Mouse (Mus musculus) 3T3-L1 (cell line): Measurements from ENCODE around the gene Slc38a4.
A peak's percentile ranks its signal among the peaks of the same experiment; 100 is the strongest.

Experiments
- DNase-seq: peaks from one replicate; pipeline ENCODE4 v3.0.0-alpha.2; 2015; ENCODE audit warnings: low read depth, low spot score

The Slc38a4 gene

GRCm38 (mm10) chr15:97054767-97055489 is 828 bp downstream of the Slc38a4 start:
- peak; percentile 51 for DNase-seq

- DNase-seq: peak; percentile 43
Measured at GRCm38 (mm10) chr15:97054131-97054530, 1.6 kb downstream of the Slc38a4 start.

GRCm38 (mm10) chr15:97050436-97050835 is 5.3 kb downstream of the Slc38a4 start:
- no peak for DNase-seq

GRCm38 (mm10) chr15:97050011-97050410 is 5.7 kb downstream of the Slc38a4 start:
- no peak for DNase-seq

- peak; percentile 46 for DNase-seq
Measured at GRCm38 (mm10) chr15:97049281-97049841, 6.4 kb downstream of the Slc38a4 start.

GRCm38 (mm10) chr15:97048267-97048666 is 7.5 kb downstream of the Slc38a4 start:
- DNase-seq: no peak

- DNase-seq: no peak
Measured at GRCm38 (mm10) chr15:97043921-97044320, 11.8 kb downstream of the Slc38a4 start.

GRCm38 (mm10) chr15:97042001-97042491 is 13.7 kb downstream of the Slc38a4 start:
- DNase-seq: peak; percentile 93

- DNase-seq: no peak
Measured at GRCm38 (mm10) chr15:97041182-97041581, 14.6 kb downstream of the Slc38a4 start.

- peak; percentile 38 for DNase-seq
Measured at GRCm38 (mm10) chr15:97037710-97038109, 18.0 kb downstream of the Slc38a4 start.

- no peak for DNase-seq
Measured at GRCm38 (mm10) chr15:97035892-97036291, 19.9 kb downstream of the Slc38a4 start.

- peak; percentile 55 for DNase-seq
Measured at GRCm38 (mm10) chr15:97033485-97033991, 22.2 kb downstream of the Slc38a4 start.

- DNase-seq: no peak
Measured at GRCm38 (mm10) chr15:97031886-97032285, 23.9 kb downstream of the Slc38a4 start.

- no peak for DNase-seq
Measured at GRCm38 (mm10) chr15:97030984-97031492, 24.7 kb downstream of the Slc38a4 start.

- no peak for DNase-seq
Measured at GRCm38 (mm10) chr15:97030136-97030535, 25.6 kb downstream of the Slc38a4 start.

- DNase-seq: peak; percentile 36
Measured at GRCm38 (mm10) chr15:97029064-97029791, 26.5 kb downstream of the Slc38a4 start.

- no peak for DNase-seq
Measured at GRCm38 (mm10) chr15:97028651-97029050, 27.1 kb downstream of the Slc38a4 start.

- DNase-seq: no peak
Measured at GRCm38 (mm10) chr15:97028046-97028634, 27.6 kb downstream of the Slc38a4 start.

GRCm38 (mm10) chr15:97026670-97027069 is 29.1 kb downstream of the Slc38a4 start:
- DNase-seq: no peak

GRCm38 (mm10) chr15:97022764-97023163 is 33.0 kb downstream of the Slc38a4 start:
- DNase-seq: no peak

GRCm38 (mm10) chr15:97022213-97022612 is 33.5 kb downstream of the Slc38a4 start:
- DNase-seq: no peak

GRCm38 (mm10) chr15:97020221-97020620 is 35.5 kb downstream of the Slc38a4 start:
- no peak for DNase-seq
